Mouse (Mus musculus) lung, adult 2 months (tissue): ENCODE data around the gene Pkmyt1.

Experiments
- CTCF ChIP-seq: fragments of 200-500 bp; IDR thresholded peaks from 2 replicates; pipeline ENCODE4 v1.5.1; 2011; ENCODE audit warnings: mild to moderate bottlenecking, low read length, control low read depth; ENCODE audit not compliant: insufficient read depth
- POLR2A ChIP-seq: fragments of 200-500 bp; IDR thresholded peaks from 2 replicates; pipeline ENCODE4 v1.6.1; 2011; ENCODE audit warnings: low read depth, mild to moderate bottlenecking, control low read depth, low read length, borderline replicate concordance; ENCODE audit errors: extremely low read depth

GRCm38 (mm10) chr17:23783352-23783751 lies 57.2 kb downstream of the Pkmyt1 start:
- no peak for TF ChIP-seq CTCF
- TF ChIP-seq POLR2A: no peak
